Mouse (Mus musculus): ENCODE data around the gene Ear1.
"Not testable (repeated sequence)": the region's sequence is repeated elsewhere in the genome, so short reads cannot be mapped to it uniquely, and the experiment has no call there.

- not testable (repeated sequence) for TF ChIP-seq SMC3 (IDR thresholded peaks at IDR 0.05; ENCODE audit: low read depth, low read length); EP300 (IDR thresholded peaks at IDR 0.05; ENCODE audit: low read depth in 1 of 2, low read length in 2 of 2); CTCF (IDR thresholded peaks at IDR 0.05 in 2 of 3, conservative IDR thresholded peaks at IDR 0.05 in 1 of 3; ENCODE audit: control insufficient read depth in 1 of 3, insufficient read depth in 1 of 3, low read depth in 2 of 3, low read length in 3 of 3, poor library complexity in 1 of 3, severe bottlenecking in 1 of 3); POLR2A (IDR thresholded peaks at IDR 0.05; ENCODE audit: control insufficient read depth in 1 of 2, insufficient read depth in 1 of 2, low read depth in 1 of 2, low read length in 2 of 2, poor library complexity in 1 of 2); ELF1 (IDR thresholded peaks at IDR 0.05; ENCODE audit: low read depth, low read length); TAL1 (IDR thresholded peaks at IDR 0.05; ENCODE audit: low read length)
Measured at GRCm38 (mm10) chr14:43859465-43859864, 15.9 kb downstream of the Ear1 start.
